Mouse (Mus musculus) yolk sac, embryonic 10.5 days (tissue): ENCODE measurements around the gene Mob3b.

Source experiments
- DNase-seq: peaks from one replicate; pipeline ENCODE4 v3.0.0-alpha.2; 2017; ENCODE audit warnings: low spot score

Gene Mob3b

DNA sequence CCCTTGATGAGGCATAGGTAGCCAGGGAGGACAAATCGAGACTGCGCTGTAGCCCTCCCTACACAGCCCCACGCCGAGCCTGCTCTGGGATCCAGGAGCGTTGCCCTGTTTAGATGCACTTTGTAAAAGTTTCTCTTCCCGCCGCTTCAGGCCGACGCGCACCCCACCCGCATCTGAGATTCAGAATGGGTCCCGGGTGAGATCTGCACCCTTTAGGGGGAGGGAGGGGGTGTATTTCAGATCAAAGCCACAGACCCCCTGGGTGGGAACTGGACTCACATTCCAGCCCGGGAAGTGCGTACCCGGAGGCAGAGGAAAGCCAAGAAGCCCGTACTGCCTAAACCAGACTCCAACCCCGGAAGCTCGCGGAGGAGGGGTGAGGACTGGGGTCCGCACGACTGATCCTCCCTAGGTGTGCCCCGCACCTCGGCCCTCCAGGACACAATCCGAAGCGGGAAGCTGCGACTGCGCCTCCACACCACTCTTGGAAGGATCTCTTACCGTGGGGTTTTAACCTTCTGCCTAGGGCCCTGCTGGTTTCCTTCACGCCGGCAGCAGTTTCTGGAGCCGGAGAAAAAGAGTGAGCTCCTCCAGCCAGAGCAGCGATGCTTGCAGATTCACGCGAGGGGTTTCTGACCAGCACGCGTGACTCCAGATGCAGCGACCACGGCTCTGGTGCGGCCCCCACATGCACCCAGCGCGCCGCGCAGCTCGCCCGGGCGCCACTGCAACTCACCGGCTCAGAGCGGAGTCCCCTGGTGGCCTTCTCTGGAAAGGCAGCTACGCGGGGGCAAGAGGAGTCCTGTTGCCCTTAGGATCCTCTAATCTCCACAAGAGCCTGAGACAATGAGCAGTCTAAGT is at the start of gene Mob3b:
Mob3b (minus strand) TSS at position 734 of the 861 bp plus-strand sequence.
- peak; percentile 86 for DNase-seq

DNA sequence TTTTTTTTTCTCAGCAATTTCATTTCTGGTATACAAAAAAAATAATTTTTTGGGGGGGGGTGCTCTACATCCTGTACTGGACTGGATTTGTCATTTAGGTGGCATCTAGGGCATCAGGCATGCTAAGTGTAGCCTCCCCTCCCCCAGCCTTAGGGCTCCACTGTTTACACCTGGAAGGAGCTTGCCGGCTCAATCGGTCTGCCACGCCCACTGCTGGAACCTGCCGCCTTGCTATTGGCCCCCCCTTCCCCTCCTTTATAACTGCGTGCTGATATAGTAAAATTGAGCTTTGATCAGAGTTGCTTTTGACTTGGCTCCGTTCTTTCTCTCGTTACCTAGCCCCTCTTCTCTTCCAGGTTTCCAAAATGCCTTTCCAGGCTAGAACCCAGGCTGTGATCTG is 47.4 kb upstream of the Mob3b start:
- no peak for DNase-seq

DNA sequence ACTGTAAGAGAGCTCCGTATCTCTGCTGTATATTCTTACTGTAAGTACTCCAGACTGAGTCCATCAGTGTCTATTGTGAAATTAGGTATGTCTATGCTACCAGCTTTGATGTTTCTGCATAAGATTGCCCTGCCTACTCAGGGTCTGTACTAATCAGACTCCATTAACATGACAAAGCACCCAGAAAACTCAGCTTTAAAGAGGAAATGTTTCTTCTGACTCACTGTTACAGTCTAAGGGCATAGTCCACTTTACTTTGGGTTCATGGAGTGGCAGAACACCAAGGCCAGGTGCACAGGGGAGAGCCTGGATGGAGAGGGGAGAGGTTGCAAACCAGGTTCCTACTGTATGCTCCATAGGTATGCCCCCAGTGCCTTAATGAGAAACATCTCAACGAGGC is 46.4 kb upstream of the Mob3b start:
- DNase-seq: no peak

DNA sequence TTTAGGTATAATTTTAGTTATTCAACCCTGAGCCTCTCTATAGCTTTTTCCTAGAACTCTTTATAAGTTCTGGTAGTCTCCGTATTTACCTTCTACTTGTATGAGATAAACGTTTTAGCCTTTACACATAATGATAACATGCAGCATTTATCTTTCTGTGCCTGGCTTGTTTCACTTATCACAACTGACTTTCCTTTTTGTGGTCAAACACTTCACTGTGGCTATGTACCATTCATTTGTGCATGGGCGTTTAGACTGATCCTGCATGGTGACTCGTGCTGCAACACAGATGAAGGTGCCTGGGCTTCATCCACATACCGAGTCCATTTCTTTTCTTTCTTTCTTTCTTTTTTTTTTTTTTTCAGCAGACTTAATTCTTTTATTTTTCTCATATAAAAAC is 44.4 kb upstream of the Mob3b start:
- no peak for DNase-seq

DNA sequence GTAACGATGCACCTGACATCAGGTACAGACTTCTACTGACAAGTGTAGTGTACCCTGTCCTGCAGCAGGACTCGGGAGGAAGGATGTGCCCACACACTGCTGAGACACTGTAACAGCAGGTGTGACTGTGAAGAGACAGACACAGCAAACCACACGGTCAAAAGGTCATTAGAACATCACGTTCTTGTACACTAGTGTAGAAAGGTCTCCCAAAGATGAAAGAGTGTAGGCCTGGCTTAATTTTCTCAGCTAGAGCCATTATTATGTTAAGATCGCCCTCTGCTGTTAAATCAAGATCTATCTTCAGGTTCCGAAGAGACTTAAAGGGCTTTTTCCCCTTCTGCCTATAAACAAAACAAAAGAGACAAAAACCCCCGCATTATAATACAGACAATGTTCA is 35.4 kb upstream of the Mob3b start:
- no peak for DNase-seq

DNA sequence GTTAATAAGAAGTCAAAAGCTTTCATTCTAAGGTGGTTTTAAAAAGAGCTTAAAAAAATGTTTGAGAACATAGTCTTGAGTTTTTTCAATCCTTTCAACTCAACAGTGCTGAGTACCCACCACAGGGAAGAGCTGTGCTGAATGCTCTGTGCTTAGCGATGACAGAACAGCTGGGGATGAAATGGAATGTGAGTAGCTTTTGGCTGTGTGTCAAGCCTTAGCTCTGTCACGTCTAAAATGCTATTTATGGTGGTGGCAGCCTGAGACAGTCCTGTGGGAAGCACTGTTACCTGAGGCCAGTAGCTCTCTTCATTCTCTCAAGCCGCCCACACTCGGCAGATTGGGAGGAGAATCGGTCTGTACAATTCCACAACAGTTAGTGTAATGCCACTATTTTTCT is 32.5 kb upstream of the Mob3b start:
- DNase-seq: no peak

DNA sequence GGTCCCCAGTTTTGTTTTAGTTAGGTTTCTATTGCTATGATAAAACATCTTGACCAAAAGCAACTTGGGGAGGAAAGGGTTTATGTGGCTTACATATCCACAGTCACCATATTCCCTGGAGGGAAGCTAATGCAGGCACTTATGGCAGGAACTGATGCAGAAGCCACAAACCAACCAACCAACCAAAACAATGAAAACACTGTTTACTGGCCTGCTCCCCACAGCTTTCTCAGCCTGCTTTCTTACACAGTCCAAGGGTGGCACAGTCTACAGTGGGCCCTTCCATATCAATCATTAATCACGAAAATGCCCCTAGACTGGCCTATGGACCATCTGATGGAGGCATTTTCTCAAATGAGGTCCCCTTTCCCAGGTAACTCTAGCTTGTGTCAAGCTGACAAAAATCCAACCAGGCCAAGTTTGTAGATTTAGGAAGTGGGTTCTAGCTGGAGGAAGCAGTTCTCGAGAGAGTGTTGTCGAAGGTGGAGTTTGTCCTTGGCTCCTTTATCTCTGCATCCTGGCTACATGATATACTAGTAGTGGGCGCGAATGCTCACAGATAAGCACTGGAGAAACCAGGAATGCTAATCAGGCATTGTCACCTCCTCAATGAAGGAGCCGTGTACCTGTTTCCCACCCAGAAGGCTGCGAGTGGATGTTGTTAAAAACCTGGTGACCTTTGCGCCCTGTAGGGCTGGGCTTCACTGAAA is 30.5 kb upstream of the Mob3b start:
- DNase-seq: no peak

DNA sequence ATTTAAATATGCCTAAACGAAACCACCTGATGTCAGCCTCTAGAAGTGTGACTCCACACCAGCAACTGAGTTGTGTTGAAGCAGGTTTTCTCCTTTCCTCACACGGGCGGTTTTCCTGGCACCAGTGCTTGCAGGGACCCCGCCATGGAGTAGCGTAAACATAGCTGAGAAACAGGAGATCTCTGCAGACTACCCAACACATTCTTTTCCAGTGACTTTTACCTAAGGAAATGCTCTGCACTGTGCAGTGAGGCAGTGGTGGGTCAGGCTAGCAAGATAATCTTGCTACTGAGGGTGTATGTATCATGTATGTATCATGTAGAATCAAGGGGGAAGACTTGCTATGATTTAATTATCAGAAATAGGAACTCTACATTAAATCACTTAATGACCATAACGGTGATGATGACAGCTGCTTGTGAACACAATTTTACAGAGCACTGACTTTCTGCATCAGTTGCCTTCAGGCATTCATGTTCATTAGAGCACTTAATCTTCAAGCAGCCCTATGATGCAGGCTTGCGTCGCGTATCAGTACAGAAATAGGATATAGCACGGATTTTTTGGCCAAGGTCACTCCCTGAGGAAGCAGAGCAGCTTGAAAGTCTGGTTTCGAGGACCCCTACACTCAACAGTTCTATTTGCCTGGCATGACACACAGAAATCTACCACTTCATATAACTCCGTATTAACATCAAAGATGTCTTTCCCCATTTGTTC is 20.8 kb upstream of the Mob3b start:
- DNase-seq: no peak

DNA sequence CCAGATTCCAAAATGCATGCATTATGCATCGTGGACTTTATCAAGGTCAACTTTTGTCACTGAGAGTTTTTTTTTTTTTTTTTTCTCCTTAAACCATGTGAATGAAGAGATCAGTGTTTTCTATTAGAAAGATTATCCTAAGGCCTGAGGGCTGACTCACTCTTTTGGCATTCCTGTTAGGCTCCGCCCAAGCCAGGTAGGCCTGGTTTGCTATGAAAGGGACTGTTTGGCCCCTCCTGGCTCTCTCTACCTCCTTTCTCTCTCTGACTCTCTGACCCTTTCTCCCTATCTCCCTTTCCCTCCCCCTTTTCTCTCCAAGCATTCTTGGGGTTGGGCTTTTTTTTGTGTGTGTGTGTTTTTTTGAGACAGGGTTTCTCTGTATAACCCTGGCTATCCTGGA is 18.3 kb upstream of the Mob3b start:
- no peak for DNase-seq

DNA sequence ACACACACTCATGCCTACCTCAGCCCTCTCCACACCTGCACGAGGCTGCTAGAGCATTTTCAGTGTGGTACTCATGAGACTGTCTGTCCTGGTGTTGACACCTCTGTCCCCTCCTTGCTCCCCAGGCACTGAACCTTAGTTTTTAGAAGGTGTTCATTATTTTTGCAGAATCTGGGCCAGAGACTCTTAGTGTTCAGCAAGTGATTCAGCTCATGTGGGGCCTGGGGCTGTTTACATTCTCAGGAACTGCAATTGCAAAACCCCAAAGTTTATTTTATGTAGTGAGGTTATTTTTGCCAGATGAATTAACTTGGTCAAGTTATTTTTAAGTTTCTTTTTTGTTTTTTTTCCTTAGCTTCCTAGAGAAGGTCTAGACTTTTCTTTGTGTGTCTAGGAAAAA is 16.3 kb upstream of the Mob3b start:
- no peak for DNase-seq

DNA sequence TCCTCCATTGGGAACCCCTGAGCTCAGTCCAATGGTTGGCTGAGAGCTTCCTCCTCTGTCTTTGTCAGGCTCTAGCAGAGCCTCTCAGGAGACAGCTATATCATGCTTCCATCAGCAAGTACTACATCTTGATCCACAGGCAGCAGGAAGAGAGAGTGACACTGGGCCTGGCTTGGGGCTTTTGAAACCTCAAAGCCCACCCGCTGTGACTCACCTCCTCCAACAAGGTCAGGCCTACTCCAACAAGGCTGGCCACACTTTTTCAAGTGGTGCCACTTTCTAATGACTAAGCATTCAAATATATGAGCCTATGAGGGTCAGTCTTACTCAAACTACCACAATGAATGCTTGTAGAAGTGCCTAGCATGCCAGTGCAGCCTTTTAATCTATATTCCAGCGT is 15.2 kb upstream of the Mob3b start:
- DNase-seq: no peak

DNA sequence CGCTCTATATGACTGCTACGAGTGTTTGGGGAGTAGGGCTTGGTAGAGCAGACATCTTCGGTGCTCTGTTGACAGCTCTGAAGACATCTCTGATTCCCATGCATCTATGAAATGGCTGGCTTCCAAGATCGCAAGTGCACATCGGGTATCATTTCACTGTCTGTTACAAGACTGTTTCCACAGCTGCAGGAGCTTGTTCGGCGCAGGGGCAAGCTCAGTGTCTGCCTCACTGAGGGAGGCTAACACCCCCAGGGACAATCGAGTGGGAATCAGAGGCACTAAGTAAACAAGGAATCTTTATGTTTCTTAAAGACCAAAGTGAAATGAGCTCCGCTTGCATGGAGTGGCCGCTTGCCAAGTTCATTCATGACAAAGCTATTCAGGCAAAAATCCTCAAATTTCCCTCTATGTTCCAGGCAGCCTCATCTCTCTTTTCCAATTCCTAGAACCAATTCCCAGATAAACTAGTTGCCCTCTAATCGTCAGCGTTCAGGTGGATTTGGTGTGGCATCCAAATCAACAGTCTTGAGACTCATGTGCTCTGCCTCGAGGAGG is 12.4 kb upstream of the Mob3b start:
- no peak for DNase-seq

DNA sequence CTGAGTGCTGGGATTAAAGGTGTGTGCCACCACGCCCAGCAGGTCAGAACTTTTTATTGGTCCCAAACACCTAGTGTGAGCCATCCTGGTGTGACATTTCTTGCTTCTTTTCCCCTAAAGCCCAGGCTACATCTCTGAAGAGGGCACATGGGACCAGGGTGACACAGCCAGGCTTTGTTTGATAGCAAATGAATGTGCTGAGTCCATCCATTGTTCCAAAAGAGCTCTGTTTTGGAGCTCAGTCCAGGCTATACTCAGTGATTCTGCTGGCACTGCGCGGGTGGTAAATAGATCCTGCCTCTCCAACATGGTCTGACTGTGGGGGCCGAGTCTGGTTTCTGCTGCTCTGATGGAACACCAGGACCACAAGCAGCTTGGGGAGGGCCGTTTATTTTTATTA is 10.6 kb upstream of the Mob3b start:
- DNase-seq: no peak

DNA sequence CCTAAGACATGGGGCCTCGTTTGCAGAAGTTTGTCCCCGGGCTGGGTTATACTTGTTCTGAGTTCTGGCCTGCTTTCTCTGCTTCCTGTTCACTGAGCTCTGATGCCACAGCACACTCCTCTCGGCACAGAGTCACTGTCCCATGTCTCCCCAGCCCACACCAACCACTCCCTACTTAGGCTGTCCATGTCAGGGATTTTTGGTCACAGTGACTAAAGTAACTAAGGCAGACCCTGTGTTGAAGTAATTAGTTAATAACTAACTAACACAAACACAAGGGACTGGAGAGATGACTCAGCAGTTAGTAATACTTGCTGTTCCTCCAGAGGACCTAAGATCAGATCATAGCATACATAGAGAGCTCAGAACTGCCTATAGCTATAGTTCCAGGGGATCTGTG is 8.7 kb upstream of the Mob3b start:
- DNase-seq: peak; percentile 62

DNA sequence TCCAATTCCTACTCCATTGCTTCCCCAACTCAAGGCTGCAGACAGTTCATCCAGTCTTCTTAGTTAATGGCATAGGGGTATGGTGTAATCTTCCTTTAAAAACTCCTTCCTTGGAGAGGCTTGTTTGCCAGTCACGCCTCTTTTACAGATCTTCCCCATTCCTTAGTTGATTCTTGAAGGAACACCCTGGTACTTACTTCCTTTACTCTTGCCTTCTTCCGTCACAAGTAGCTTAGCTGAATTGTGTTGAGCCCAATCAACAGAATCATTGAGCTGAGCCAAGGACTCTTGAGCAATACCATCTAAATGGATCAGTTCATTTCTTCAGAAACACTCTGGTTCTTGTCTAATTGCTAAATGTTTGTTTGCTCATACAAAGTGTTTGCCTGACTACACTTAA is 8.0 kb upstream of the Mob3b start:
- no peak for DNase-seq

DNA sequence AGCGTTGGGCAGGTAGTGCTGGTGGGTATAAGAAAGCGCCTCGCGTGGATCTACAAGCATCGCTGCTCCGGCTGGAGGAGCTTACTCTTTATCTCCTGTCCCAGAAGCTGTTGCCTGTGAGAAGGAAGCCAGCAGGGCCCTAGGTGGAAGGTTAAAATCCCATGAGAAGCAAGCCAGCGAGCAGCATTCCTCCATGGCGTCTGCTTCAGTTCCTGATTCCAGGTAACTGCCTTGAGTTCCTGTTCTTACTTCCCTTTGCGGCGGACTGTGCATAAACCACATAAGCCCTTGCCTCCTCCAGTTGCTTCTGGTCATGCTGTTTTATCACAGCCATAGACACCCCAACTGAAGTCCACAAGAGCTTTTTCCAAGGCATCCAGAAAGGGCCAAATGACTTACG is 531 bp upstream of the Mob3b start:
- no peak for DNase-seq

DNA sequence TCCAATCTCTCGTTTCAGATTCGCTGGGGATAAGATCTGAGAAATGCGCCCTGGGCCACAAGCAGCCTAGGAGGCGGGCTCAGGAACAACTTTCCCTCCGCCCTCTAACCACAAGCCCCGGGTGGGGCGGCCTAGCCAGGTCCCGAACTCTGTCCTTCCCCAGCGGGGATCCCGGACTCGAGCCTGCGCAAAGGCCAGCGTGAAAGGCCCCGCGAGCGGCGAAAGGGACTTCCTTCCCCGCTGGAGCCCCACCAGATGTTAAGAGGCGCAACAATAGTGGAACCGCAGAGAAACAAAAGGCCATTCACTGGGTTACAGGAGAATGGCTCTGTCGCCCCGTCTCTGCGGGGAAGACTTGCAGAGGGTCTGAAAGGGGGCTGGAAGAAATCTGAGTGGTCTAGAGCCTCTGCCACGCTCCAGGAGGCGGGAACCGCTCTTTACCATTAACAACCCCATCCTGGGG is 1.1 kb downstream of the Mob3b start:
- peak; percentile 87 for DNase-seq

DNA sequence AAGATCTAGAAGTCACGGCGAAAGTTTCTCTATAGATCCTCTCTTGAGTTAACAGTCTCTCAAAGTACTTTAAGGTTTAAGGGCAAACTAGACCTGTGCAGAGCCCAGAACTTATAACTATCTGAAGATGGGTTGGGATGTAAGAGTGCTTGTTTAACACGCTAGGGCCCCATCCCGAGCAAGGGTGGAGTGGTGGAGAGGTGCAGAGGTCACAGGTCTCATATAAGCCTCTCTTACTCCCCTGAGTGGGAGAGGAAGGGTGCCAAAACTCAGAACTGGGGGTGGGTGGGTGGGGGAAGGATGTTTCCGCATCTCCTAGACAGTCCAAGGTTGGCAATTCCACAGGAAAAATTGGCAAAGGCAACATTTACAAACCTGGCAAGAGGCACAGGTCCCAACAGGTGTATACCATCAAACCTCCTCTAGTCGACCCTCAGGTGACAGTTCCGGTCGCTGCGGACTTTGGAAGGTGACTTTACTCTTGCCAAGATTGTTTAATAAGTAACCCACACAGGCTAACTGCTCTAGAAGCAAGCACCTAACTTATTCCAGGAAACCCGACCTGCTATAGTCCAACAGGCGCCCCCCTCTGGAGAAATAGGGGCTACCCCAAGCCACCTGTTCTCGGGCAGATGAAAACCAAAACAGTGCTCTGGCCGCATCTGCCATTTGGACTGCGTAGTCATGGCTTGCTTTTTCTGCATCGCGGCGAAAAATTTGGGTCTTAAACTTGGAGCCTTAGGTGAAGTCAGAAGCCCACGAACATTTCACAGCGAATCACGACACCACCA is 2.0 kb downstream of the Mob3b start:
- DNase-seq: peak; percentile 88

DNA sequence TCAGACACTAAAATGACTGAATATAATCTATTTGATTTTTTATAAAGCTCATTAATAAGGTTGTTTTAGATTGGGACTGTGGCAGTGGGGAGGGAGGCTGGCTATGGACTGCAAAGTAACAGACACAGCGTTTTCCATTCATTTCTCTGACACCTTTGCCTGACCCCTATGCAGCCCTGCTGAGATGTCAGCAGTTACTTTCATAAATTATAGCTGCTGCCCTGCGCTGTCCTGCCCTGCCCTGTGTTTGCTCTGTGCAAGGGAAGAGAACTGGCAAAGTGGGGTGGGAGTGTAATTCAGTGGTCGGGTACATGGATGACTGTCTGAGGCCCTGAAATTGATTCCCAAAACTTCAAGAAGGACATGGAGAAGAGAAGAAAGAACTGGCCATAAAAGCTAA is 3.2 kb downstream of the Mob3b start:
- no peak for DNase-seq

DNA sequence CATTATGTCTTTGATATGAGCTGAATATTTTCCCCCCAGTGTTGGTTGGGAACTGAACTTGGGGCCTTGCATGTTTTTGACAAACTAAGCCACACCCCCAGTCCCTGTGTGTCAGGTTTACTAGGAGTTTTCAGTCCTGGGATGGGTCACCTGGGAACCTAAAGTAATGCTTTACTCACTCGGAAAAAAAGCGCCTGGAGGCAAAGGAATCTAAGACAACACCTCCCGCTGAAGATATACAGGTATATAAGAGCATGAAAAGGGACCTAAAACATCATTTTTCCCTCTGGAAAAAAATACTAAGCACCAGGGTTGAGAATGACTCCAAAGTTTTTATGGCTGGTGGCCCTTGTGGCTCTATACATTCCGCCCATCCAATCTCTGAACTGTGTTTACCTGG is 5.5 kb downstream of the Mob3b start, which contains the start of gene Ifnk:
Ifnk (plus strand) TSS at position 301 of the 400 bp plus-strand sequence.
- DNase-seq: no peak

DNA sequence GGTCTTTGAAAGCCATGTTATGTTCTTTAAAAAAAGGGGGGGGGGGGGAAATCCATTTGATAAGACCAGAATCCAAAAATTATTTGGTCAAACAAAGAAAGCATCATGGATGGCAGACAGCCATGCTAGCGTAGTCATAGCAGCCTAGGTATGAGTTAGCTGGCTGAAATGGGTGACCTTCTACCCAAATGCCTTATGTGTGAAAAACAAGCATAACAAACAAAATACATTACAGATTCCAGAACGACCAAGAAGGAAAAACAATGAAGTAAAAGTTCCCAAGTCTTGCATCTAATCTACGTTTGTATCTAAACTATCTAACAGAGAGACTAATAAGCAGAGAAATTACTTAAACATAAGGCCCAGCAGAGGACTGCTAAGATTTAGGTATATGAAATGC is 6.6 kb downstream of the Mob3b start:
- DNase-seq: no peak

DNA sequence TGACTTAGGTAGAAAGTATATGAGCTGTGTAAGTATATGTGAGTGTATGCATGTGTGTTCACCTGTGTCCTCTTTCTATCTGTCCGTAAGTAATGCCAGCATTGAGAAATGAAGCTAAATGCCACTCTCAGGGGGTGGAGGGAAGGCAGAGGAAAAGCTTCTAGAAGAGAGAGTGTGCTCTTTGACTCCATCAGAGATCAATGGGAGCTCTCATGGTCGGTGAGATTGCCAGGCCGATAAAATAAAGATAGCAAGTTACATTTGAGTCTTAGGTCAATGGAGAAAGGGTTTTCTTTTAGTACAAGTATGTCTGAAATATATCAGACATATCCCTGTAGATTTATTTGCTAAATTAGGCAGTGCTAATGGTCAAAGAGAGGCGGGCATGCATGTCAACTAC is 9.0 kb downstream of the Mob3b start:
- DNase-seq: no peak
